Mouse (Mus musculus) stomach, embryonic 15.5 days (tissue): ENCODE data around the gene Ror1. TPM values are rescaled to one million over a fixed set of nuclear protein-coding genes. Genes with fewer than 3 reads are reported as not detected.

ENCODE experiments used
- ATAC-seq: fragments of 200-750 bp; cut with Nextera tagmentation; 2 replicates; pipeline ENCODE4 v1.8.0; 2017; ENCODE audit warnings: low read depth, moderate number of reproducible peaks, moderate TSS enrichment; ENCODE audit not compliant: insufficient read depth, low FRiP score
- H3K27ac ChIP-seq: fragments of 300-500 bp; sonication (generic); 2 replicates; pipeline ENCODE4 v1.5.1; 2015; ENCODE audit warnings: mild to moderate bottlenecking, inconsistent platforms
- H3K27me3 ChIP-seq: fragments of 300-500 bp; sonication (generic); replicated peaks from 2 replicates; pipeline ENCODE4 v1.6.1; 2015; ENCODE audit warnings: inconsistent platforms
- H3K36me3 ChIP-seq: fragments of 300-500 bp; sonication (generic); 2 replicates; pipeline ENCODE4 v1.6.1; 2015; ENCODE audit warnings: inconsistent platforms
- H3K4me1 ChIP-seq: fragments of 300-500 bp; sonication (generic); 2 replicates; pipeline ENCODE4 v1.6.1; 2015; ENCODE audit warnings: inconsistent platforms
- H3K4me2 ChIP-seq: fragments of 300-500 bp; sonication (generic); 2 replicates; pipeline ENCODE4 v1.6.1; 2015; ENCODE audit warnings: mild to moderate bottlenecking, inconsistent platforms
- H3K4me3 ChIP-seq: fragments of 300-500 bp; sonication (generic); replicated peaks from 2 replicates; pipeline ENCODE4 v1.5.1; 2015; ENCODE audit warnings: inconsistent platforms
- H3K9ac ChIP-seq: fragments of 300-500 bp; sonication (generic); 2 replicates; pipeline ENCODE4 v1.6.1; 2015; ENCODE audit warnings: inconsistent platforms
- H3K9me3 ChIP-seq: fragments of 300-500 bp; sonication (generic); 2 replicates; pipeline ENCODE4 v1.6.1; 2016; ENCODE audit warnings: inconsistent platforms
- WGBS: fragments of 180-500 bp; shearing (Covaris S2); methylation state at CpG from one replicate; pipeline ENCODE4 v1.1.7; 2015; 5-methylcytosine and 5-hydroxymethylcytosine counted together
- polyA plus RNA-seq: library from polyadenylated mRNA; unstranded; fragments of >200 nt; fragmentation: Nextera tagmentation; extraction: Ambion mirVana; gene quantifications from 2 replicates; pipeline ENCODE4 v1.2.1, GENCODE M21; 2015

The Ror1 gene
- polyA plus RNA-seq, 1 experiment from 2014 or later: 9.4 TPM

DNA sequence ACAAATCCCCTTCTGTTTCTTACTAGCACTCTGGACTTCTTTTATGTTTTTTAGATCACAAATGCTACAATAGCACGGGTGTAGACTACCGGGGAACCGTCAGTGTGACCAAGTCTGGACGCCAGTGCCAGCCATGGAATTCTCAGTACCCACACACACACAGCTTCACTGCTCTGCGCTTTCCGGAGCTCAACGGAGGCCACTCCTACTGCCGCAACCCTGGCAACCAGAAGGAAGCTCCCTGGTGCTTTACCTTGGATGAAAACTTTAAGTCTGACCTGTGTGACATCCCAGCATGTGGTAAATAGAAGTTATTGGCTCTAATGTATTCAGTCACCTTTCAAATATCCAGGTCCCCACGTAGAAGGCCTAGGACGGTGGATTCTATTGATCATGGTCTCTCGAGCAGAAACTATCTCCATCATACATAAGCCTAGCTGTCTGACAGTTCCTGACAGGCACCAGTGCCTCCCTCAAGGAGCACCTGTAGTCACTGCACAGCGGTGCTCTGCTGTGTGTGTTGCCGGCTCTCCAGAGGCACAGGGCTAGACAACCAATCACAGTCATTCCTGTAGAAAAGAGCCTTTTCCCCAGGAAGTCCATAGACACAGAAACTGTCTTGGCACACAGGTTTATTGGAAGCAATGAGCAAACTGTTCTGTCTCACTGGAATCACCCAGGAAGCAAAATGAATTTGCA is 316.4 kb downstream of the Ror1 start:
- WGBS: 58% methylated on average over 13 of the region's 13 CpGs
- no peaks in the 10 kb centered on the region for H3K36me3 ChIP-seq
- H3K4me3 ChIP-seq: no peak overlapping the region
- no peaks in the 10 kb centered on the region for H3K27me3 ChIP-seq
- ATAC-seq: no peak
- no peaks in the 10 kb centered on the region for H3K4me1 ChIP-seq
- no peak overlapping the region for H3K4me2 ChIP-seq
- no peak overlapping the region for H3K9ac ChIP-seq
- H3K27ac ChIP-seq: no peak overlapping the region
- no peaks in the 10 kb centered on the region for H3K9me3 ChIP-seq

DNA sequence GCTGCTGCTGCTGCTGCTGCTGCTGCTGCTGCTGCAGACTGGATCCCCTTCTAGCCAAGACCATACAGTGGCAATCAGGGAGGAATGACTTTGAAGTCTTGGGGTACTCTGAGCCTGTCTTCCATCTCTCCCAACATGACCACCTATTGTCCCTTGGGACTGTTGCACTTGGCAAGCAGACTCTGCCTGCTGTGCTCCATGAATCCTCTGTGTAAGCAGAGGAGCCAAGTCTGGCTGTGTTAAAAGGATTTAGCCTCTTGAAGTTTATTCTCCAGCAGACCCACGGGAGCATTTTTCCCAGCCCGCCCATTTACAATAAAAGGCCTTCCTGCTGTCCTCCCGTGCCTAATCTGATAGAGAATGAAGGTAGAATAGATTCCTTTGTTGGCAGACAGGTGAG is 327.2 kb downstream of the Ror1 start:
- no peaks in the 10 kb centered on the region for H3K4me1 ChIP-seq
- H3K4me3 ChIP-seq: no peak overlapping the region
- no peaks in the 10 kb centered on the region for H3K36me3 ChIP-seq
- no peaks in the 10 kb centered on the region for H3K27me3 ChIP-seq
- no peak overlapping the region for H3K4me2 ChIP-seq
- no peak overlapping the region for H3K9ac ChIP-seq
- no peaks in the 10 kb centered on the region for H3K9me3 ChIP-seq
- no peak for ATAC-seq
- H3K27ac ChIP-seq: no peak overlapping the region
- WGBS: 17% methylated on average over 3 of the region's 3 CpGs

DNA sequence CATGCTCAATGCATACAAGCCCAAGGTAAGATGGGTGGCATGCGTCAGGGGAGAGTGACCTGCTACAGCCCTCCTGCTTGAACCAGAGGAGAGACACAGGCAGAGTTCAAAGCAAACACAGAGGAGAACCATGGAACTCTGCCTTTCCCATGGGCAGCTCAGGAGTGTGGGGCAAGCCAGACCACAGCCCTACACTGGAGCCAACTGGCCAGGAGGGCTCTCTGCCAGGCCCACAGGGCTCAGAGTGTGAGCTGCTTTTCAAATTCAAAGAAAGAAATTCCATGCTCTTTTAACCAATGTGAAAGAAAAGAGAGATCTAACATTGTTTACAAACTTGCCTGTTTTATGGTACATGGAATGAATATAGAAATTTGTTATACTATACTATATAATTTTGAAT is 330.5 kb downstream of the Ror1 start:
- WGBS: 93% methylated on average over 1 of the region's 1 CpGs
- Histone ChIP-seq H3K27ac (no peak overlapping the region), H3K9ac (no peak overlapping the region), H3K4me2 (no peak overlapping the region), H3K4me1 (no peaks in the 10 kb centered on the region), H3K27me3 (no peaks in the 10 kb centered on the region), H3K9me3 (no peaks in the 10 kb centered on the region), H3K36me3 (no peaks in the 10 kb centered on the region), H3K4me3 (no peak overlapping the region)
- ATAC-seq: no peak

DNA sequence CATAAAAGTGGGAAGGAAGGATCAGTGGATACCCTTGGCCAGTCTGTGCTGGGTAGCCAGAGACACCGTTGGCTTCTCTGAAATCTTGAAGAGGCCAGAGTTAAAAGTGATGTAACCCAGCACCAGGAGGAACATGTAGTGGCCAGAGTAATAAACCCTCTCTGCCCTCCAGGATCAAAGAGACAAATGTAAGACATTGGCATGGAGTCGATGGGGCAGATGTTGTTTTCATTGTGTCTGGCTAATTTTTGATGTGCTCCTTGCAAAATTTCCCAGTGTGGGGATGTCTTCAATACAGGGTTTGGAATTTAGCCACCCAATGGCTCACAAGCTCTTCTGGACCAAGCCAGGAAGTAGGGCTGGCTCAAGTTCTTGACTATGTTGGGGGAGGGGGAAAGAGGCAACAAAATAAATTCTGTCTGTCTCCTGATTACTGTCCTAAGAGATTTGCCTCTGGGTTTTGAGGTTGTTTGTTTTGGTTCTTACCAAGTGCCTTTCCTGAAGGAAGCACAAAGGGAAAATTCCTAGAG is 333.8 kb downstream of the Ror1 start:
- no peak for ATAC-seq
- Histone ChIP-seq H3K4me3 (no peak overlapping the region), H3K27ac (no peak overlapping the region), H3K4me2 (no peak overlapping the region), H3K9me3 (no peaks in the 10 kb centered on the region), H3K27me3 (no peaks in the 10 kb centered on the region), H3K9ac (no peak overlapping the region), H3K4me1 (no peaks in the 10 kb centered on the region), H3K36me3 (no peaks in the 10 kb centered on the region)
- 72% methylated on average over 2 of the region's 2 CpGs for WGBS

DNA sequence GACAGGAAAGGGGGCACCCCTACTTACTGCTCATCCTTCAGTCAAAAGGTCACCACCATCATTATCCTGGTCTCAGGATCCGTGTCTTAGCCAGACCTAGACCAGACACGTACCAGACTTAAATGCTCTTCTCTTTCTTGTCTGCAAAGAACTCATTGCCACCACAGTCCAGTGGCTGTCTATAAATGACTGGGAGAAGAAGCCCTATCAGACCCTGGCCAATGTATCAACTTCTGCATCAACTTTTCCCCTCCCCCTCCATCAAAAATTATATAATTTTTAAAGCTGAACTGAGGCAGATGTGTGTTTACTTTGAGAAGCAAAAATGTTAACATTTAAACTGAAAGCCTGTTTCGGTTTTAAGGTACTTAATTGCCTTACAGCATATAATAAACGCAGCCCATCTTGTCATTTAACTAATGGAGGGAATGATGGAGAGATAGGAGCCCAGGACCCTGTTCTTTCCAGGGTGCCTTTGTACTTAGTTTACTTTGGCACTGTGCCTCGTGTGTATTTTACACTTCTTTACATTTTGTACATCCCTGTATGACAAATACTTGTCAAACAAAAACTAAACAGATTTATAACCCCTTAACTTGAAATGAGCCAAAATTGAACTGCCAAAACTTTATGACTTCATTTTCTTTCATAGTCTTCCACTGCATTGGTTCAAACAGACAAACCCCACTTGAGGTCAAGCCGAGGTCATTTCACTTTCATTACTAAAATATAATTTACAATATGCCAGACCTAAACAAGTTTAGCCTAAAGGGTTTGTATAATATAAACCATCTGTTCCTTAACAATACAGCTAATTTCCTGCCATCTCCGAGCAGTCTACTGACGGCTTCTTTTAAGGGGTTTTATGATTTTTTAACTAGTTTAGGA is 339.9 kb downstream of the Ror1 start:
- Histone ChIP-seq H3K27ac (peak overlapping the region; percentile 55; the same call in 1 of the 2 replicates), H3K36me3 (no peaks in the 10 kb centered on the region), H3K9ac (no peak overlapping the region), H3K9me3 (no peaks in the 10 kb centered on the region), H3K4me2 (no peak overlapping the region), H3K4me3 (no peak overlapping the region), H3K27me3 (no peaks in the 10 kb centered on the region), H3K4me1 (peaks cover 8% of the 10 kb centered on the region; the same call in 1 of the 2 replicates)
- 22% methylated on average over 8 of the region's 8 CpGs for WGBS
- peak; percentile 81 for ATAC-seq

DNA sequence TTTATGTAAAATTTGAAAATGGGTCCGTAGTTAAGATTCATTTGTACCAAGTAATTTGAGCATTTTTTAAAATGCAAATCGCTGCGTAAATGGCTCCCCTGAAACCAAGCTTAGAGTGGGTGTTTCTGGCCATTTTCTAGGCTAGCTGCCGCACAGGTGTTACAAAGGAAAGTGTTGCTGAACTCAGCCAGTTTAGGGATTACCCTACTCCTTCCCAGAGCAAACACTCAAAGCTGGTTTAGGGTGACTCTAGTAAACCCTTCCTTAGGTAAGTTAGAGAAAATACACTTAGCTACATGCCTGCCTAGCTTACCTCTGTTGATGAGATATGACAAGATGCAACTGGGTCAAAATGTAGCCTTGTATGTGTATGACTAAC is 340.6 kb downstream of the Ror1 start:
- peaks cover 8% of the 10 kb centered on the region; the same call in 1 of the 2 replicates for H3K4me1 ChIP-seq
- no peaks in the 10 kb centered on the region for H3K9me3 ChIP-seq
- peaks cover 5% of the 10 kb centered on the region; the same call in 1 of the 2 replicates for H3K36me3 ChIP-seq
- 0 out of 2 replicates have a peak overlapping the region, but pooled peaks have one; percentile 1 for H3K27ac ChIP-seq
- ATAC-seq: no peak
- WGBS: 47% methylated on average over 4 of the region's 4 CpGs
- H3K9ac ChIP-seq: no peak overlapping the region
- no peak overlapping the region for H3K4me2 ChIP-seq
- H3K27me3 ChIP-seq: no peaks in the 10 kb centered on the region
- no peak overlapping the region for H3K4me3 ChIP-seq

DNA sequence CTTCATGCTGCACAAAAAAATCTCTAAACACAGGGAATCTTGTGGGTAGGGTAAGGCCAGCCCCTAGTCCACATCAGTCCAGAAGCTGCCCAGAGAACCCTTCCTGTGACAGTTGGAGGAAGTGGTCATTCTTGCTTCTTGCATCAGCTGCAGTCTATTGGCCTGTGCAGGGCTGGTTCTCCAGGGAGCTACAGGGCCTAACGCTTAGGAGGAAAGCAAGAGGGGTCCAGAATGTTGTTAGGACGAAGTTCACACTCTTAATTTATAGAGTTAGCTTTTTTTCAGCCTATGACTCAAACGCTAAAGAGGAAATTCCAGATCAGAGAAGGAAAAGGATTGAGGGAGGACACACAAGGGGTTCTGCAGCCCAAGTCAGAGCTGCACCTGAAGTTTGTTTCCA is 351.3 kb downstream of the Ror1 start:
- 42% methylated on average over 3 of the region's 3 CpGs for WGBS
- no peak for ATAC-seq
- Histone ChIP-seq H3K27ac (no peak overlapping the region), H3K4me3 (no peak overlapping the region), H3K9me3 (no peaks in the 10 kb centered on the region), H3K4me2 (no peak overlapping the region), H3K36me3 (no peaks in the 10 kb centered on the region; the same call in 1 of the 2 replicates), H3K27me3 (no peaks in the 10 kb centered on the region), H3K9ac (no peak overlapping the region), H3K4me1 (no peaks in the 10 kb centered on the region)

DNA sequence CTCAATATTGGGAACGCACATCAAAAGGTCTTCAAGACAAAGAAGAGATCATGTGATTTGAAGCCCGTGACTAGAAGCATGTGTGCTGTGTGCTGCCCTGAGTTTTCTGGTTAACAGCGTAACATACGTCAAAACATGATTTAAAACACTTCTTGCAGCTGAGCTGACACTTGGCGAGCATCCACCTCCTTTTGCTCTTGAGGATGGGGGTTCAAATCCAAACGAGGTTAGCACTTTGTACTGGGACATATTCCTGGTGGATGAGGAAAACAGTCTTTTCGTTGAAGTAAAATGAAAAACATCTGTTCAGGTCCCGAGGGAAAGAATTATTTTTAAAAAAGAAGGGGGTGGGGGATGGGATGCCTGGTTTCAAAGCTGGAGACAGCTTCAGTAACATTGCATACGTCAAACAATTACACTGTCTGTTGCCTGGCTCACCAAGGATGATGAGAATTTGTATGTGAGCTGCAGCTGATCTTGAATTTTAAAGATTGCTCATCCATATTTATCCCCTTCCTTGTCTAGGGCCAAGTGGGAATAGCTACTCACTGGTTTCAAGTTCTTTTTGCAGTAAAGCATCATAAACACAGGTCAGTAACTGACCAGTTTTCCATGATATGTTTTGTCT is 367.0 kb downstream of the Ror1 start:
- Histone ChIP-seq H3K4me2 (no peak overlapping the region), H3K9me3 (no peaks in the 10 kb centered on the region), H3K36me3 (no peaks in the 10 kb centered on the region), H3K4me1 (no peaks in the 10 kb centered on the region), H3K4me3 (no peak overlapping the region), H3K27ac (no peak overlapping the region), H3K9ac (no peak overlapping the region), H3K27me3 (no peaks in the 10 kb centered on the region)
- no peak for ATAC-seq
- WGBS: 35% methylated on average over 9 of the region's 9 CpGs

DNA sequence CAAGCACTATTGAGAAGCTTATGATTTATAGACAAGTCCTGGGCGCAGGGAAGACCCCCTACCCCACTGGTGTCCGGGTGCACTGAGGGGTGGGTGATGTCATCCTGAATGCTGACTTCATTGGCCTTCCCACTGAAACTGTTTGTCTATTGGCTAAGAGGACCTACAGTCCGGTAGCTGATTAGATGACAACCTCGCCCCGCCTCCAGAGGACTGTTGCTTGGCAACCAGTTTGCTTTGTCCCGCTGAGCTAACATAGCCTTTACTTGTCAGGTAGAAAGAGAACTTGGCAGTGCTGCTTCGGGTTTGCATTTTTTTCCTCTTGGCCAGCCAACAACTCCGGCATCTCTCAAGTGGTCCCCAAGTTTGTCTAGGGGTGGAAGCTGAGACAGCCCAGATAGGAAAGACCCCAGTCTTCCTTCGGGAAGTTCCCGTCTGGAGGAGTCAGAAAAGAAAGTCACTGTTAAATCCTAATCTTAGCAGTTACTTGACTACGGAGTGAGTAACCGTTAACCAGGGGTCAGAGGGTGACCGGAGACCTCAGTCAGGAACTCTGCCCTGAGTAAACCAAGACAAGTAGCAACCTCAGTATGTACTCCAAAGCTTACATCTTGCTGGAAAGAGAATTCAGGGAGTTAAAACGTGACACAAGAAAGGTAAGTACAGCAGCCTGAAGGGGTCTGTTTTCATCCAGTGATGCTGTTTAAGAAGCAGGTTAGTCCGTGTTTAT is 383.2 kb downstream of the Ror1 start, which contains the start of gene Ube2u:
Gene Ube2u, plus strand, starts transcription at position 258 of the 730 bp plus-strand sequence.
- Histone ChIP-seq H3K9me3 (no peaks in the 10 kb centered on the region), H3K4me3 (peak within 1 kb of the TSS; percentile 21), H3K36me3 (no peaks in the 10 kb centered on the region), H3K4me2 (peak within 1 kb of the TSS; percentile 45), H3K27me3 (no peaks in the 10 kb centered on the region), H3K4me1 (no peaks in the 10 kb centered on the region), H3K27ac (no peak within 1 kb of the TSS), H3K9ac (no peak within 1 kb of the TSS)
- 23% methylated on average over 15 of the region's 15 CpGs for WGBS
- peak; percentile 71; the same call in 1 of the 2 replicates for ATAC-seq

DNA sequence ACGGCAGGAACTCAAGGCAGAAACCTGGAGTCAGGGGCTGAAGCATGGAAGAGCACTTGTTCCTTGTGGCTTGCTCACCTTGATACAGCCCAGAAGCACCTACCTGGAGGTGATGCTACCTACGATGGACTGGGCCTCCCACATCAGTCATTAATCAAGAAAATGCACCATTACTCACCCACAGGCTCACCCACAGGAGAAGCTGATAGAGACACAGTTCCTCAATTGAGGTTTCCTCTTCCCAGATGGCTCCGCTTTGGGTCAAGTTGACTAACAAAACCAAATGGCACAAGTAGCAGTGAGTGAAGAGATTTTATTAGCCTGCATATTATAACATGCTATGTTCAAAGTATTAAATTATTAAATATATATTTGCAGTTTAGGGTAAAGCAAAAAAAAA is 392.9 kb downstream of the Ror1 start:
- no peaks in the 10 kb centered on the region for H3K36me3 ChIP-seq
- H3K9ac ChIP-seq: no peak overlapping the region
- WGBS: 81% methylated on average over 3 of the region's 3 CpGs
- ATAC-seq: no peak
- no peak overlapping the region for H3K4me3 ChIP-seq
- H3K4me2 ChIP-seq: no peak overlapping the region
- H3K27ac ChIP-seq: no peak overlapping the region
- no peaks in the 10 kb centered on the region for H3K27me3 ChIP-seq
- no peaks in the 10 kb centered on the region for H3K4me1 ChIP-seq
- no peaks in the 10 kb centered on the region for H3K9me3 ChIP-seq
